Mouse (Mus musculus): ENCODE data around the gene Mark1. TPM values are rescaled to one million over a fixed set of nuclear protein-coding genes. Genes with fewer than 3 reads are reported as not detected.

The Mark1 gene
- polyA plus RNA-seq, 1 experiment from 2014 or later: 3.4 TPM

DNA sequence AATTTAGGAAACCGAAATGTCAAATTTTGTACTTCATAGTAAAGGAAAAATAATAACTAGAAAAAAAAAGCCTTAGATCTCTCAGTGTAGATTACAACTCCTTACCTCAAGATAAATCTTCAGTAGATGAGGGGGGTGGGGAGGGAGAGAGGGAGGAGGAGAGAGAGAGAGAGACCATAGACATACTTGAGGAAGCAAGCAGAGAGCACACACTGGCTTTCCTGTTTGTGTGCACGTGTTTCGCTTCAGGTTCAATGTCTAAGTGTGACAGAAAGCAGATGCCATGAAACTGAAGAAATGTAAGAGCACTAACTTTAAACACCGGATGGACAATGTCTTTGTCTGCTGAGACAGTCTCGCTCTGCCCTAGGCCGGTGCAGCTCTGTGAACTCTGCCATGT is 41.0 kb downstream of the Mark1 start:
- no peak overlapping the region for H3K27ac ChIP-seq
- H3K4me2 ChIP-seq (replicated peaks): no peak overlapping the region
- ATAC-seq (ENCODE audit: low FRiP score, low read depth): no peak
- no peaks in the 10 kb centered on the region for H3K27me3 ChIP-seq
- H3K4me1 ChIP-seq: no peaks in the 10 kb centered on the region
- H3K36me3 ChIP-seq: peaks cover 13% of the 10 kb centered on the region
- no peak overlapping the region for H3K9ac ChIP-seq
- 76% methylated on average over 6 of the region's 6 CpGs for WGBS
- no peak overlapping the region for H3K4me3 ChIP-seq
- H3K9me3 ChIP-seq: peaks cover 23% of the 10 kb centered on the region

DNA sequence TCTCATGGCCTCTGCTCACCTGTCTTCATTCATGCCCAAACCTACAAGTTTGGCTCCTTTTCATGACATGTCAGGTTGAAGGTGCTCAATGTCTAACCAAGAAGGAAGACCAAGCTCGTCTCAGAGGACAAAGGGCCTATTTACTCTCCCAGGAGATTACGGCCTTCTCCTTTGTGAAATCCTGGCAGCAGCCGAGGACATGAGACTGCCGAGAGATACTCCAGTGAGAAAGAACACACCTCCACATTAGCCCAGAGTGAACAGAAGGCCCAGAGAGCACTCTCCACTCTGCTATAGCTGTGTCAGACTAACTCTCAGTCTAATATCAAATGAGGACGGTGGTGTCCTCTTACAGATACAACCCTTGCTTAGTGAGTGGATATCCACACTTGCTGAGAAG is 47.6 kb downstream of the Mark1 start:
- 75% methylated on average over 5 of the region's 5 CpGs for WGBS
- H3K4me3 ChIP-seq: no peak overlapping the region
- 0 out of 2 replicates have a peak, but pooled peaks cover 2% of the 10 kb centered on the region for H3K36me3 ChIP-seq
- peaks cover 2% of the 10 kb centered on the region; the same call in 1 of the 2 replicates for H3K9me3 ChIP-seq
- H3K27me3 ChIP-seq: no peaks in the 10 kb centered on the region
- ATAC-seq (ENCODE audit: low FRiP score, low read depth): no peak
- no peak overlapping the region for H3K27ac ChIP-seq
- H3K4me1 ChIP-seq: 0 out of 2 replicates have a peak, but pooled peaks cover 4% of the 10 kb centered on the region
- H3K4me2 ChIP-seq (replicated peaks): no peak overlapping the region
- H3K9ac ChIP-seq: no peak overlapping the region

DNA sequence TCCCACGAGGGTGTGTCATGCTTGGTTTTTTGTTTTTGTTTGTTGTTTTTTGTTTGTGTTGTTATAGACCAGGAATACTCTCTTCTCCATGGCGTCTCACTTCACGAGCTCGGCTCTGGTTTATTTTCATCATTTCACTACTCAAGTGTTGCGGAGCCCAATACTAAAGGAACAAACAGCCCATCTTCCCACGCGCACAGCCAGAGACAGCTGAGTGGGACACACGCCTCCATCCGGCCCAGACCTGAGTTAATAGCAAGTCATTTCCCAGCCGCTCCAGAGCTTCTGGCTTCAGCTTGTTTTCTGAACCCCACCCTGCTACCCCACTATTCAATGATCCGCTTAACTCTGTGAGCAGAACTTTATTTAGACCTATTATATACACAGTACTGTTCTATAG is 48.3 kb downstream of the Mark1 start:
- Histone ChIP-seq H3K9ac (no peak overlapping the region), H3K27me3 (no peaks in the 10 kb centered on the region), H3K9me3 (no peaks in the 10 kb centered on the region), H3K4me2 (replicated peaks) (no peak overlapping the region), H3K27ac (no peak overlapping the region), H3K36me3 (0 out of 2 replicates have a peak, but pooled peaks cover 2% of the 10 kb centered on the region), H3K4me1 (0 out of 2 replicates have a peak, but pooled peaks cover 4% of the 10 kb centered on the region), H3K4me3 (no peak overlapping the region)
- WGBS: 90% methylated on average over 11 of the region's 11 CpGs
- ATAC-seq (ENCODE audit: low FRiP score, low read depth): no peak

DNA sequence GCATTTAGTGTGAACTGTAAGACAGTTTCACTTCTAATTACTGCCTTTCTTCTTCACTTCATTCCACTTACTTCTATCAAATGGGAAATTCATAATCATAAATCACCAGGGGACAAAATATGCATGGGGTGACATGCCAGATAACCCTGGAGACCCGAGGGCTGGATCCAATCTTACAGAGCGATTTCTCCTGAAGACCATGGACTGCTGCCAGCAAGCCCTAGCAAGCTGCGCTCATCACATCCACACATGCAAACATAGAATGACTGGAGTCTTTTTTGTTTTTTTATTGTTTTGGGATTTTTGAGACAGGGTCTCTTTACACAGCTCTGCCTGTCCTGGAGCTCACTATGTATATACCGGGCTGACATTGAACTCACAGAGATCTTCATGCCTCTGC is 61.3 kb downstream of the Mark1 start:
- H3K36me3 ChIP-seq: peaks cover 8% of the 10 kb centered on the region
- peaks cover 14% of the 10 kb centered on the region for H3K4me1 ChIP-seq
- H3K9me3 ChIP-seq: peaks cover 5% of the 10 kb centered on the region; the same call in 1 of the 2 replicates
- no peak overlapping the region for H3K27ac ChIP-seq
- WGBS: 83% methylated on average over 4 of the region's 4 CpGs
- H3K4me2 ChIP-seq (replicated peaks): no peak overlapping the region
- H3K9ac ChIP-seq: no peak overlapping the region
- no peak for ATAC-seq (ENCODE audit: low FRiP score, low read depth)
- no peak overlapping the region for H3K4me3 ChIP-seq
- no peaks in the 10 kb centered on the region for H3K27me3 ChIP-seq

DNA sequence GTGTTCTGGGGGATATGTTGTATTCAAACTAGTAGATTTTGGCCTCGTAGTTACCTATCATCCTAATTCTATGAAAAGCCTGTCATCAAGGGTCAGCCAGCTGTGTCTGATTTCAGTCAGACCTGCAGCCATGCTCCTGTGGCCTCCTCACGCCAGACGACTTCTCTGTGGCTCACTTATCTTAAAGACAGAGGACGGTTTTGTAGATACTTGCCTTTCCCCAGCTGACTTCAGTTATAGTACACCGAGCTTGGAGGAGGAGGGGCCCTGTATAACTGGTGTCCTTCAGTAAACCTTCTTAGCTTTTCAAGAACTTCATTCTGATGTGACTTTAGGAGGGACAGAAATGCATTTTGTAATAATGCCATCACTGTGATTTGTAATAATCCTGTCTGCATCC is 63.4 kb downstream of the Mark1 start:
- WGBS: 43% methylated on average over 5 of the region's 5 CpGs
- peak overlapping the region; percentile 28; the same call in 1 of the 2 replicates for H3K27ac ChIP-seq

DNA sequence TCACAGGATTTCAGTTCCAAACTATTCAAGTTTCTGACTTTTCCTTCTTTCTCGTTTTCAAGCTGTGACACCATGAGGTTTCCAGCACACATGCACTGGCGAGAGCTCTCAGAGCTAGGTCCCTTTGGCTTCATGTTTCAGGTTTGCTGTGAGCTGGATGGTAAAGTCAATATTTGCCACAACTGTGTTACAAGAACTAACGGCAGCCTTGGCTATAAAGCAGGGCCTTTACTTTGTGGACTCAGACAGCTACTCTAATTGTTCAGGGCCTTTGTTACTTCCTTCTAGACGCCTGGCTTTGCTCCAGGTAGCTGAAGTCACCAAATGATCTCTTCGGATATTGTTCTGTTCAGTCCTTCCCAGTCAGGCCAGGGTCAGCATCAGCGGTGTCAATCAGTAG is 63.9 kb downstream of the Mark1 start:
- peaks cover 14% of the 10 kb centered on the region for H3K4me1 ChIP-seq
- no peaks in the 10 kb centered on the region for H3K27me3 ChIP-seq
- H3K27ac ChIP-seq: peak overlapping the region; percentile 28; the same call in 1 of the 2 replicates
- H3K36me3 ChIP-seq: peaks cover 3% of the 10 kb centered on the region
- peaks cover 5% of the 10 kb centered on the region; the same call in 1 of the 2 replicates for H3K9me3 ChIP-seq
- no peak overlapping the region for H3K4me3 ChIP-seq
- peak; percentile 67; the same call in 1 of the 2 replicates for ATAC-seq (ENCODE audit: low FRiP score, low read depth)
- no peak overlapping the region for H3K4me2 ChIP-seq (replicated peaks)
- H3K9ac ChIP-seq: no peak overlapping the region
- 53% methylated on average over 6 of the region's 6 CpGs for WGBS

More for the DNA sequence above, 63.4 kb downstream of the Mark1 start:
- Histone ChIP-seq H3K4me2 (replicated peaks) (no peak overlapping the region), H3K4me1 (peaks cover 14% of the 10 kb centered on the region), H3K4me3 (no peak overlapping the region), H3K9ac (no peak overlapping the region), H3K27me3 (no peaks in the 10 kb centered on the region), H3K9me3 (peaks cover 5% of the 10 kb centered on the region; the same call in 1 of the 2 replicates), H3K36me3 (peaks cover 3% of the 10 kb centered on the region)
- ATAC-seq (ENCODE audit: low FRiP score, low read depth): no peak

DNA sequence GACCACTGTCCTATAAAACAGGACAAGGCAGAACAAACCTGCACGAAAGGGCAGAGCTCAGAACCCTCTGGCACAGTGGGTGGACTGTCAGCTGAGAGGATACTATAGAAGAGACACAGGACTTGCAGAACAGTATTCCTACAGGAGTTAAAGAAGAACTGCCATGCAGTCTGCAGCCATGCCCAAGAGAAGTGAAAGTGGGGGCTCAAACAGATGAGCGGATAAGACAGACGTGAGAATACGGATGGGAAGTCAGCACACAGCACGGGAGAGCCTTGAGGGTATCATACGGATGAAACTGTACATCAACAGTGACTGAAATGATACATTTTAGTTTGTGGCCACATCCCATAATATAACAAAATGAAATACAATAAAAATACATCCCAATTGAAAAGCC is 68.3 kb downstream of the Mark1 start:
- 86% methylated on average over 6 of the region's 6 CpGs for WGBS
- Histone ChIP-seq H3K4me3 (no peak overlapping the region), H3K27ac (no peak overlapping the region), H3K4me1 (peaks cover 9% of the 10 kb centered on the region), H3K4me2 (replicated peaks) (no peak overlapping the region), H3K36me3 (peaks cover 14% of the 10 kb centered on the region), H3K9me3 (peaks cover 5% of the 10 kb centered on the region; the same call in 1 of the 2 replicates), H3K27me3 (no peaks in the 10 kb centered on the region), H3K9ac (no peak overlapping the region)
- ATAC-seq (ENCODE audit: low FRiP score, low read depth): no peak

DNA sequence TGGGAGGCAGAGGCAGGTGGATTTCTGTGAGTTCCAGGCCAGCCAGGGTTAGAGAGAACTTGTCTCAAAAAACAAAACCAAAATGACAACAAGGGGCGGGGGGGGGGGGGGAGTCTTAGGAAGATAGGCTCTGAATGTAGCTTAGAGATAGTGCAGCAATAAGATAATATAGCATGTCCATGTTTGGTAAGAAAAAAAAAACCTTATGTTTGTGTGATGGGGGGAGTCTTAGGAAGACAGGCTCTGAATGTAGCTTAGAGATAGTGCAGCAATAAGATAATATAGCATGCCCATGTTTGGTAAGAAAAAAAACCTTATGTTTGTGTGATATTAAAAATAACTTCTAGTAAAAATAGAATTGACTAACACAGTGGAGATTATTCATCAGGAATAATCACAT is 71.0 kb downstream of the Mark1 start:
- Histone ChIP-seq H3K9me3 (no peaks in the 10 kb centered on the region), H3K36me3 (peaks cover 24% of the 10 kb centered on the region), H3K4me3 (no peak overlapping the region), H3K4me2 (replicated peaks) (no peak overlapping the region), H3K4me1 (no peaks in the 10 kb centered on the region), H3K27ac (no peak overlapping the region), H3K9ac (no peak overlapping the region), H3K27me3 (no peaks in the 10 kb centered on the region)
- WGBS: 86% methylated on average over 1 of the region's 1 CpGs
- no peak for ATAC-seq (ENCODE audit: low FRiP score, low read depth)

DNA sequence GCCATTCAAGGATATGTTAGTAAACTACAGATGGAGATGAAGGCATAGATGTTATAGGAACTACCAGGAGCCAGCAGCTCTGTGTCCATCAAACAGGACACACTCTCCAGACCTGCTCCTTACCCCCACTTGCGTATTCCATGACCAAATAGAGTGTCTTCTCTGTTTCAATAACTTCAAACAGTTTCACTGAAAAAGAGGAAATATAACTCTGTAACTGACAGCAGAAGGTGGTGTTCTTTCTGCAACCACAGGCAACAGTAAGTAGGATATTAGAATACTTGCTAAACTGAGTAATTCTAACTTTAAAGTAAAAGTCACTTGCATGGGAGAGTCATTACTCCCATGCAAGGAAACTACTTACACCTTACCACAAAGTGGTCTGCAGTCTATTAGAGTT is 71.5 kb downstream of the Mark1 start:
- no peaks in the 10 kb centered on the region for H3K27me3 ChIP-seq
- H3K36me3 ChIP-seq: peaks cover 29% of the 10 kb centered on the region
- no peak overlapping the region for H3K4me3 ChIP-seq
- WGBS: 92% methylated on average over 1 of the region's 1 CpGs
- H3K4me2 ChIP-seq (replicated peaks): no peak overlapping the region
- no peaks in the 10 kb centered on the region for H3K9me3 ChIP-seq
- no peak overlapping the region for H3K9ac ChIP-seq
- no peak overlapping the region for H3K27ac ChIP-seq
- no peaks in the 10 kb centered on the region for H3K4me1 ChIP-seq
- no peak for ATAC-seq (ENCODE audit: low FRiP score, low read depth)

DNA sequence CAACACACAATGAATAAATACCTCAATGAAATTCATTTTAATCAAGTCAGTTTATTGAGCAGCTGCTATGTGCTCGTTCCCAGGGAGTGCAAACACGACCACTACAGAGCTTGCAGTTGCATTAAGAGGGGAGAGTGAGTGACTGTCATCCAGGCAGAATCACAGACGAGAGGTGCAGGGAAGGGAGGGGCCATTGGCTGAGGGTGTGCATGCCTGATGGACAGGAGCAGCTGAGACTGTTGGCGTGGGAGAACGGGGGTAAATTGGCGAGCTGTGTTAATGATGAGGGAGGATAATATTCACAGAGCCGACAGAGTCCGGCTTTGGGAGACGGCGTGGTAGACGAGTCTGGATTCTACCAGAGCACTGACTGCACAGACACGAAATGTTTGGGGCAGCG is 76.5 kb downstream of the Mark1 start:
- 0 out of 2 replicates have a peak, but pooled peaks have one; percentile 48 for ATAC-seq (ENCODE audit: low FRiP score, low read depth)
- Histone ChIP-seq H3K4me1 (no peaks in the 10 kb centered on the region), H3K4me3 (no peak overlapping the region), H3K9ac (no peak overlapping the region), H3K4me2 (replicated peaks) (no peak overlapping the region), H3K9me3 (no peaks in the 10 kb centered on the region), H3K36me3 (peaks cover 56% of the 10 kb centered on the region), H3K27ac (no peak overlapping the region), H3K27me3 (no peaks in the 10 kb centered on the region)
- WGBS: 86% methylated on average over 13 of the region's 13 CpGs

DNA sequence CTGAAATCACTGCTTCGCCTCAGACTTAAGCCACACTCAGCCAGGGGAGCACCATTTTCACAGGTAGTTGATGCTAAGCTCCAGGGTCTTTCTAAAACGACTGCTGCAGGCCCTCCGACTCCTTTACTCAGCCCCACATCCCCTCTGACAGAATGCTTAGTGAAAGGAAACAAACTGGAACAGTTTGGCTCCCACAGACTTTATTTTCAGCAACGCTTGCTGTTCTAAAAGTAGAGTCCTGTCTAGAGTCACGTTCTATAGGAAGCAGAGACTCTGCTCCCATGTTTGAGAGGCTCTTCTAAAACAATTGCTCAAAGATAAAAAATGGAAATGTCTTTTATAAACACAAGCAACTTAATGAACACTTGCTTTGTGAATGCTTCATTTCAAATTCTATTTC is 79.3 kb downstream of the Mark1 start:
- 71% methylated on average over 5 of the region's 5 CpGs for WGBS

DNA sequence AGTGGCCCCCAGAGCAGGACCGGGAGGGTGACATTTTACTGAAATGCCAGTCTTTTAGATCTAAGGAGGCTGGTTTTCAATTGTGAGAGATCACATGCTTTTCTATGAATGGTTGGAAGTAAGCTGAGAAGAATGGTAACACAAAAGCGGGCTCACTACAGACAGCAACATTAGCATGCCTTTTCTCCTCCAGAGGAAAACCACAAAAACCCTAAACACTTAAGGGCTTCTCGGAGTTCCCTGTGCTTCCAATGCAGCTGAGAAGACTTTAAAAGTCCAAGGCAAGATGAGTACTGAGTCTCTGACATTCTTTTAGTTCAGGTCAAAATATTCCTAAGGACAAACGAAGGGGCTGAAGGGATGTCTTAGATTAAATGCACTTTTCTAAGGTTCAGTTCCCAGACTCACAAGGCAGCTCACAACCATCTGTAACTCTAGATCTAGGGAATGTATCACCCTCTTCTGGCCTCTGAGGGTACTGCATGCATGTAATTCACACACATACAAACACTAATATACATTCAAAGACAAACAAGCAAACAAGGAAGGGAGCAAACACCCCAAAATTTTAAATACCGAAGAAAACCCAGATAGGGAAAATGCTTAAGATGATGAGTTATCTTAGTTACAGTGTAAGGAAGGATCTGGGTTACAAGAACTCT is 81.0 kb downstream of the Mark1 start:
- Histone ChIP-seq H3K4me1 (no peaks in the 10 kb centered on the region), H3K9me3 (no peaks in the 10 kb centered on the region), H3K27me3 (no peaks in the 10 kb centered on the region), H3K27ac (no peak overlapping the region), H3K9ac (no peak overlapping the region), H3K4me2 (replicated peaks) (no peak overlapping the region), H3K36me3 (peaks cover 65% of the 10 kb centered on the region), H3K4me3 (no peak overlapping the region)
- ATAC-seq (ENCODE audit: low FRiP score, low read depth): no peak
- WGBS: 92% methylated on average over 5 of the region's 5 CpGs

More for the DNA sequence above, 79.3 kb downstream of the Mark1 start:
- Histone ChIP-seq H3K4me3 (no peak overlapping the region), H3K36me3 (peaks cover 66% of the 10 kb centered on the region), H3K4me2 (replicated peaks) (no peak overlapping the region), H3K9me3 (no peaks in the 10 kb centered on the region), H3K27me3 (no peaks in the 10 kb centered on the region), H3K27ac (no peak overlapping the region), H3K9ac (no peak overlapping the region), H3K4me1 (no peaks in the 10 kb centered on the region)
- ATAC-seq (ENCODE audit: low FRiP score, low read depth): no peak

DNA sequence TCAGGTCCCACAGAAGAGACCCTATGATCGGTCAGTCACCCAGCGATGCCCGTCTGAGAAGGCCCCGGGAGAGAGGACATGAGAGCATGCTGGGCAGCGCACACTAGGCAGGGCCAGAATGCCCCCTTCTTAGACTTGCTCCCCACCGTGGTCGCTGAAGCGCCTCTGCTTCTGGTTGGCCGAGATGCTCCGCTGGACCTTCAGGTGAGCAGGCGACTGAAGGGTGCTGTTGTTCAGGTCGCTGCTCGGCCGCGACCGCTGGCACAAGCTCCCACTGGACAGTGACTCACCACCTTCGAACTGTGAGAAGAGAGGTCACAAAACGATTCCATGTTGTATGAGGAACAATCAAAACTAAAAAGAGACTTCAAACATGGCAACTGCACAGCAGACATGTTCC is 87.0 kb downstream of the Mark1 start:
- H3K27me3 ChIP-seq: no peaks in the 10 kb centered on the region
- WGBS: 91% methylated on average over 18 of the region's 18 CpGs
- H3K4me3 ChIP-seq: no peak overlapping the region
- H3K4me2 ChIP-seq (replicated peaks): no peak overlapping the region
- H3K4me1 ChIP-seq: no peaks in the 10 kb centered on the region
- H3K9ac ChIP-seq: no peak overlapping the region
- ATAC-seq (ENCODE audit: low FRiP score, low read depth): no peak
- H3K9me3 ChIP-seq: no peaks in the 10 kb centered on the region
- H3K36me3 ChIP-seq: peaks cover 76% of the 10 kb centered on the region
- no peak overlapping the region for H3K27ac ChIP-seq

Measured in limb, embryonic 13.5 days (tissue).